Mouse (Mus musculus) lung, embryonic 16.5 days (tissue): ENCODE measurements around the gene Ebp. TPM values are rescaled to one million over a fixed set of nuclear protein-coding genes. Genes with fewer than 3 reads are reported as not detected.
A peak's percentile ranks its signal among the peaks of the same experiment; 100 is the strongest.

ENCODE experiments used
- ATAC-seq: fragments of 200-750 bp; cut with Nextera tagmentation; 2 replicates; pipeline ENCODE4 v1.8.0; 2017; ENCODE audit warnings: low read depth, mild to moderate bottlenecking, moderate library complexity
- H3K27ac ChIP-seq: fragments of 300-500 bp; sonication (generic); 2 replicates; pipeline ENCODE4 v1.5.1; 2014; ENCODE audit warnings: mild to moderate bottlenecking, control low read depth, low read length
- H3K27me3 ChIP-seq: fragments of 300-500 bp; sonication (generic); 2 replicates; pipeline ENCODE4 v1.6.1; 2014; ENCODE audit warnings: low read depth, low read length, mixed read lengths; ENCODE audit not compliant: control insufficient read depth, insufficient read depth
- H3K36me3 ChIP-seq: fragments of 300-500 bp; sonication (generic); 2 replicates; pipeline ENCODE4 v1.6.1; 2014; ENCODE audit warnings: low read length; ENCODE audit not compliant: control insufficient read depth, insufficient read depth
- H3K4me1 ChIP-seq: fragments of 300-500 bp; sonication (generic); replicated peaks from 2 replicates; pipeline ENCODE4 v1.6.1; 2014; ENCODE audit warnings: low read length, mixed read lengths; ENCODE audit not compliant: control insufficient read depth, insufficient read depth
- H3K4me2 ChIP-seq: fragments of 300-500 bp; sonication (generic); 2 replicates; pipeline ENCODE4 v1.6.1; 2014; ENCODE audit warnings: low read depth, low read length, control low read depth
- H3K4me3 ChIP-seq: fragments of 300-500 bp; sonication (generic); 2 replicates; pipeline ENCODE4 v1.5.1; 2014; ENCODE audit warnings: mild to moderate bottlenecking, low read length, control low read depth
- H3K9ac ChIP-seq: fragments of 300-500 bp; sonication (generic); 2 replicates; pipeline ENCODE4 v1.6.1; 2014; ENCODE audit warnings: low read length, control low read depth
- H3K9me3 ChIP-seq: fragments of 300-500 bp; sonication (generic); 2 replicates; pipeline ENCODE4 v1.6.1; 2016; ENCODE audit warnings: low read length; ENCODE audit not compliant: control insufficient read depth
- WGBS: fragments of 180-500 bp; shearing (Covaris S2); extraction: QIAGEN DNeasy Blood & Tissue Kit; methylation state at CpG from one replicate; pipeline ENCODE4 v1.1.7; 2014; 5-methylcytosine and 5-hydroxymethylcytosine counted together
- polyA plus RNA-seq: library from polyadenylated mRNA; unstranded; fragments of >200 nt; fragmentation: Nextera tagmentation; extraction: Ambion mirVana; gene quantifications from 2 replicates; pipeline ENCODE4 v1.2.1, GENCODE M21; 2015

Gene Ebp
- polyA plus RNA-seq, 1 experiment from 2014 or later = 41.9 TPM

GRCm38 (mm10) chrX:8218114-8218513 is 24.8 kb upstream of the Ebp start:
- Histone ChIP-seq H3K27me3 (no peaks in the 10 kb centered on the region), H3K4me1 (no peaks in the 10 kb centered on the region), H3K4me3 (no peak overlapping the region), H3K9ac (no peak overlapping the region), H3K9me3 (no peaks in the 10 kb centered on the region), H3K36me3 (no peaks in the 10 kb centered on the region), H3K27ac (no peak overlapping the region), H3K4me2 (no peak overlapping the region)
- no peak for ATAC-seq
- 30% methylated on average over 2 of the region's 2 CpGs for WGBS

- no peaks in the 10 kb centered on the region for H3K36me3 ChIP-seq
- WGBS = 40% methylated on average over 6 of the region's 6 CpGs
- no peak overlapping the region for H3K4me3 ChIP-seq
These were observed 24.1 kb upstream of the Ebp start for GRCm38 (mm10) chrX:8217383-8217782.

DNA sequence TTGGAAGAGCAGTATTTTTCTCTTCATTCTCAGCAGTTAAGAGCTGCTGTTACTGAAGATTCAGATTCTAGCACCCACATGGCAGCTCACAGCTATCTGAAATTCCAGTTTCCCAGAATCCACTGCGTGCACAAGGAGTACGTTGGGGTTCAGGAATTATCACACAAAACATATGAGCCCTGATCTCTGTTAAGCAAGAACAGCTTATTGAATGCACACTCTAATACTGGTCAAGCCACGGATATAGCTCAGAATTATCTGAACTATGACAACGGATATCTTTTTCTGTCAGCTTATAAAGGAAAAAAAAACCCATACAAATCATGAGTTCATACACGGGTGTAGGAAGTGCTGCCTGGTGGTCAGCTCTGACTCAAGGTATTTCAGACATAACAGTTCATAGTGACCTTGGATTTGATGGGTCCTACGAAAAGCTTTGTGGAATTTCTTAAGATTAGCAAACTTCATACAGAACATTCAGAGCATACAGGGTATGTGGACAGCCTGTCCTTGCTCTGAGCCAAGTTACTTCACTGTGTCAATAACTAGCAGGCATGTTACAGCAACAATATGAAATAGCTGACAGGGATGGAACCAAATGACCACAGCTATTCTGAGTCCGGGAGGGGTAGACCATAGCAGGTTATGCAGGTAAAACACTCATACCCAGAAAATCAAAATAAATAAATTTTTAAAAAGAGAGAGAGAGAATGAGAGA is 18.3 kb upstream of the Ebp start:
- H3K4me1 ChIP-seq = no peaks in the 10 kb centered on the region
- no peak overlapping the region for H3K4me3 ChIP-seq
- no peak overlapping the region for H3K27ac ChIP-seq
- WGBS = 69% methylated on average over 7 of the region's 7 CpGs
- no peaks in the 10 kb centered on the region for H3K36me3 ChIP-seq
- no peaks in the 10 kb centered on the region for H3K27me3 ChIP-seq
- no peak for ATAC-seq
- H3K4me2 ChIP-seq = no peak overlapping the region
- H3K9me3 ChIP-seq = no peaks in the 10 kb centered on the region
- no peak overlapping the region for H3K9ac ChIP-seq

More at GRCm38 (mm10) chrX:8217383-8217782, 24.1 kb upstream of the Ebp start:
- Histone ChIP-seq H3K4me1 (no peaks in the 10 kb centered on the region), H3K27ac (no peak overlapping the region), H3K9ac (no peak overlapping the region), H3K4me2 (no peak overlapping the region), H3K27me3 (no peaks in the 10 kb centered on the region), H3K9me3 (no peaks in the 10 kb centered on the region)
- ATAC-seq = no peak

- ATAC-seq = no peak
- Histone ChIP-seq H3K4me2 (no peak overlapping the region), H3K4me1 (no peaks in the 10 kb centered on the region), H3K4me3 (no peak overlapping the region), H3K9me3 (no peaks in the 10 kb centered on the region), H3K27ac (no peak overlapping the region), H3K36me3 (no peaks in the 10 kb centered on the region), H3K9ac (no peak overlapping the region), H3K27me3 (no peaks in the 10 kb centered on the region)
- 49% methylated on average over 2 of the region's 2 CpGs for WGBS
These were observed 16.4 kb upstream of the Ebp start for GRCm38 (mm10) chrX:8209720-8210119.

DNA sequence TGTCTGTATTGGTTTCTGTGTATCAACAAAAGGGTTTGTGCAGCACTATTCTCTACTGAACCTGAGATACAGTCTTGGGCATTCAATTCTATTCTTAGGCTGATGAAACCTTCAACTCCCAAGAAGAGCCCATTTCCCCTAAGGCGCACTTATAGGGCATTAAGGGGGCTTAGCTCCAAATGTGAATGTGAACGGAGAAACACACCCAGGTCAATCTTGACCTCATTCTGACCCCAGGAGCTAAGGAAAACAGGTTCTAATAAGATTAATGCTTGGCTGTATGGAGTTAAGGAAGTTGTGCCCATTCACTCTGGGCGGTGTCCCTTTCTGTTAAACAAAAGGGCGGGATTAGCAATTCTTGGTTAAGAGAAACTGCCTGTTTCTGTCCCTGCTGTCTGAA is 13.9 kb upstream of the Ebp start:
- 30% methylated on average over 4 of the region's 4 CpGs for WGBS
- H3K27me3 ChIP-seq = no peaks in the 10 kb centered on the region
- no peaks in the 10 kb centered on the region for H3K36me3 ChIP-seq
- no peak overlapping the region for H3K27ac ChIP-seq
- no peaks in the 10 kb centered on the region for H3K4me1 ChIP-seq
- no peaks in the 10 kb centered on the region; the same call in 1 of the 2 replicates for H3K9me3 ChIP-seq
- H3K4me3 ChIP-seq = no peak overlapping the region
- ATAC-seq = no peak
- H3K4me2 ChIP-seq = peak overlapping the region; percentile 69; the same call in 1 of the 2 replicates
- no peak overlapping the region for H3K9ac ChIP-seq

GRCm38 (mm10) chrX:8206694-8207197 is 13.4 kb upstream of the Ebp start:
- Histone ChIP-seq H3K27me3 (no peaks in the 10 kb centered on the region), H3K4me2 (peak overlapping the region; percentile 69), H3K27ac (no peak overlapping the region), H3K36me3 (no peaks in the 10 kb centered on the region), H3K4me1 (no peaks in the 10 kb centered on the region), H3K4me3 (peak overlapping the region; percentile 59), H3K9me3 (no peaks in the 10 kb centered on the region; the same call in 1 of the 2 replicates), H3K9ac (peak overlapping the region; percentile 51; the same call in 1 of the 2 replicates)
- no peak for ATAC-seq
- WGBS = 11% methylated on average over 11 of the region's 11 CpGs

DNA sequence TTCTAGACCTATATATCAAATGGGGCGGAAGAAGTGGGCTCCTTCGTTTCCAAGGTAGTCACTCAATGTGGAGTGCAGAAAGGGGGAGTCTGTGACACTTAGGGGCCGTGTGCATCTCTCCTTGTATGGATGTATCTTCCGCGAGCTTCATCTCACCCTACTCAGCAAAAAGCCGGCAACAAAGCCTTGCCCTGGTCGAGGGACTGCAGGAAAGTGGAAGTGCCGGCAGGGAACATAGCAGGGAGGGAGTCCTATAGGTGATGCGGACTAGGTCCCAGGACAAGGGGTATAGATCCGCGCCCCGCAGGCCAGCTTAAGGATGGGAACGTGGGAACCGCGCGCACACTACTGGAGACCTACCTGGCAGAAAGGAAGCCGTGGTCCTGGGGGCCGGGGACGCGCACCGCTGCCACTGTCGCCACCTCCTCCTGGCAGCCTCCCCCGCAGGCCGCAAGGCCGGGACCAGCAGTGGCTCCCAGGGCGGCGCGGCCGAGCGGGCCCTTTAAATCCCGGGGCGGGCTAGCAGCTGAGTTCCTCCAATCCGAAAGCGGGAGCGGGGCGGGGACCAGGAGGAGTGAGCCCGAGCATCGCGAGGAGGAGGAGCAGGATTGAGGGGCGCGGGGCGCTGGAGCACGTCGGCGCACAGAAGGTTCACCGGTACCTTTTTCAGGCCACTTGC is 12.8 kb upstream of the Ebp start, which contains the start of gene Porcn:
Porcn (minus strand) TSS at position 511 of the 679 bp plus-strand sequence.
- H3K4me3 ChIP-seq = peak within 1 kb of the TSS; percentile 59
- H3K27me3 ChIP-seq = no peaks in the 10 kb centered on the region
- no peaks in the 10 kb centered on the region for H3K36me3 ChIP-seq
- peak within 1 kb of the TSS; percentile 67 for H3K9ac ChIP-seq
- H3K27ac ChIP-seq = 0 out of 2 replicates have a peak within 1 kb of the TSS, but pooled peaks have one; percentile 10
- peak; percentile 97 for ATAC-seq
- no peaks in the 10 kb centered on the region; the same call in 1 of the 2 replicates for H3K9me3 ChIP-seq
- peak within 1 kb of the TSS; percentile 69 for H3K4me2 ChIP-seq
- H3K4me1 ChIP-seq = no peaks in the 10 kb centered on the region
- WGBS = 11% methylated on average over 33 of the region's 46 CpGs

- Histone ChIP-seq H3K9ac (peak overlapping the region; percentile 67), H3K4me3 (peak overlapping the region; percentile 59), H3K4me1 (no peaks in the 10 kb centered on the region), H3K9me3 (no peaks in the 10 kb centered on the region; the same call in 1 of the 2 replicates), H3K27me3 (no peaks in the 10 kb centered on the region), H3K4me2 (peak overlapping the region; percentile 69), H3K27ac (no peak overlapping the region), H3K36me3 (no peaks in the 10 kb centered on the region)
- ATAC-seq = no peak
- 38% methylated on average over 7 of the region's 7 CpGs for WGBS
These were observed 12.2 kb upstream of the Ebp start for GRCm38 (mm10) chrX:8205551-8205950.

DNA sequence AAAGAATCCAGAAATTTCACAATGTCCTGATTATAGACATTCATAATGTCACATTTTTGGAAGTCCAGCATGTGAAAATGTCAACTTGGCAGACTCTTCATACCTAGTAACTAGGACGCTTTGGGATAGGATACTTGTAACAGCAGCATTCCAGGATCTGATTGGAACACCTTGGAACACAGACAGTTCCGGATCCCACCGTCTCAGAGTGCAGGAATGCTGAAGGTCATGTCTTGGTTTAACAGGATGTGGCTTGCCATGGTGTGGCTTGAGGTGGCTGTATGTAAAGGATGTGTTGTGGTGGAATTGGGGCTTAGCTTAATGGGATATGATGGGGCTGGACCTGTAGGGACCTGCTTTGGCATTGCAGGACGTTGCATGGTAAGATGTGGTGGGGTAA is 11.8 kb upstream of the Ebp start:
- ATAC-seq = no peak

More for the DNA sequence above, 11.8 kb upstream of the Ebp start:
- Histone ChIP-seq H3K27ac (no peak overlapping the region), H3K9ac (no peak overlapping the region), H3K4me2 (no peak overlapping the region), H3K9me3 (no peaks in the 10 kb centered on the region; the same call in 1 of the 2 replicates), H3K36me3 (no peaks in the 10 kb centered on the region), H3K4me1 (no peaks in the 10 kb centered on the region), H3K27me3 (no peaks in the 10 kb centered on the region), H3K4me3 (no peak overlapping the region)
- WGBS = 65% methylated on average over 4 of the region's 4 CpGs
